Mouse (Mus musculus): ENCODE measurements at regions not wholly inside any gene's neighbourhood (a gene's known extent, or its start where the extent isn't known, plus 50 kb on each side); places are given as distances from the start of the nearest gene placed in this dataset.

DNA sequence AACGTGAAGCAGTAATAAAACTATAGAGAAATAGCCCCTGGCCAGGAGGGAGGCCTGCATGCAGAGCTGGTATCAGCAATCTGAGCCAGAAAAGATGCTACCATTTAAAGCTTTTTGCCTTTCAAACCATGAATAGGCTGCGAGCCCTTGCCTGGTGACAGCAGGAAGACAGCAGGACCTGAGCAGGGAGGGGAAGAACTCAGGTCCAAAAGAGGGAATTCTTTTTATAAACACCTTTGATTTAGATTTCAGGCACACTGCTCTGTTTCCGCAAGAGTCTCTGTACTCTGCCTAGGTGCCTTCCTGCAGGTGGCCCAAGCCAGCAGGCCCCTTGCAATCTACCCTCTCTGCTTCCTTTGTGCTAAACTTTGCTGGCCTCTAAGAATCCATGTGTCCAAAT is 242.1 kb downstream of the Adgra3 start:
- no peak overlapping the region for H3K27ac ChIP-seq (ENCODE audit: low read length)
- no peak overlapping the region for H3K9ac ChIP-seq (replicated peaks; ENCODE audit: low read depth, low read length)
- 79% methylated on average over 3 of the region's 3 CpGs for WGBS
- H3K4me1 ChIP-seq (ENCODE audit: control insufficient read depth, insufficient read depth, low read length): no peaks in the 10 kb centered on the region
- H3K9me3 ChIP-seq (ENCODE audit: control insufficient read depth, low read depth, low read length): no peaks in the 10 kb centered on the region
- no peaks in the 10 kb centered on the region for H3K36me3 ChIP-seq (ENCODE audit: control insufficient read depth, insufficient read depth, low read length)
- no peak overlapping the region for H3K4me2 ChIP-seq (replicated peaks; ENCODE audit: low read depth, low read length)
- H3K27me3 ChIP-seq (ENCODE audit: control insufficient read depth, insufficient read depth, low read length): no peaks in the 10 kb centered on the region
- no peak overlapping the region for H3K4me3 ChIP-seq (ENCODE audit: low read depth, low read length)
- ATAC-seq (ENCODE audit: insufficient number of reproducible peaks, insufficient read depth, low FRiP score, low read depth): no peak

GRCm38 (mm10) chr5:49813335-49813734 is 245.5 kb downstream of the Adgra3 start:
- WGBS: 77% methylated on average over 9 of the region's 9 CpGs
- no peaks in the 10 kb centered on the region for H3K27me3 ChIP-seq (ENCODE audit: control insufficient read depth, insufficient read depth, low read length)
- no peak overlapping the region for H3K4me2 ChIP-seq (replicated peaks; ENCODE audit: low read depth, low read length)
- no peak overlapping the region for H3K9ac ChIP-seq (replicated peaks; ENCODE audit: low read depth, low read length)
- H3K27ac ChIP-seq (ENCODE audit: low read length): no peak overlapping the region
- H3K4me3 ChIP-seq (ENCODE audit: low read depth, low read length): no peak overlapping the region
- ATAC-seq (ENCODE audit: insufficient number of reproducible peaks, insufficient read depth, low FRiP score, low read depth): no peak
- no peaks in the 10 kb centered on the region for H3K9me3 ChIP-seq (ENCODE audit: control insufficient read depth, low read depth, low read length)
- no peaks in the 10 kb centered on the region for H3K36me3 ChIP-seq (ENCODE audit: control insufficient read depth, insufficient read depth, low read length)
- H3K4me1 ChIP-seq (ENCODE audit: control insufficient read depth, insufficient read depth, low read length): no peaks in the 10 kb centered on the region

- H3K27ac ChIP-seq (ENCODE audit: low read length): no peak overlapping the region
- no peak for ATAC-seq (ENCODE audit: insufficient number of reproducible peaks, insufficient read depth, low FRiP score, low read depth)
- H3K9me3 ChIP-seq (ENCODE audit: control insufficient read depth, low read depth, low read length): no peaks in the 10 kb centered on the region
- no peak overlapping the region for H3K9ac ChIP-seq (replicated peaks; ENCODE audit: low read depth, low read length)
- 82% methylated on average over 11 of the region's 11 CpGs for WGBS
- no peaks in the 10 kb centered on the region for H3K27me3 ChIP-seq (ENCODE audit: control insufficient read depth, insufficient read depth, low read length)
- no peaks in the 10 kb centered on the region for H3K4me1 ChIP-seq (ENCODE audit: control insufficient read depth, insufficient read depth, low read length)
- no peak overlapping the region for H3K4me3 ChIP-seq (ENCODE audit: low read depth, low read length)
- H3K36me3 ChIP-seq (ENCODE audit: control insufficient read depth, insufficient read depth, low read length): no peaks in the 10 kb centered on the region
- no peak overlapping the region for H3K4me2 ChIP-seq (replicated peaks; ENCODE audit: low read depth, low read length)
These were observed 263.9 kb upstream of the Kcnip4 start for GRCm38 (mm10) chr5:49788494-49789160.

DNA sequence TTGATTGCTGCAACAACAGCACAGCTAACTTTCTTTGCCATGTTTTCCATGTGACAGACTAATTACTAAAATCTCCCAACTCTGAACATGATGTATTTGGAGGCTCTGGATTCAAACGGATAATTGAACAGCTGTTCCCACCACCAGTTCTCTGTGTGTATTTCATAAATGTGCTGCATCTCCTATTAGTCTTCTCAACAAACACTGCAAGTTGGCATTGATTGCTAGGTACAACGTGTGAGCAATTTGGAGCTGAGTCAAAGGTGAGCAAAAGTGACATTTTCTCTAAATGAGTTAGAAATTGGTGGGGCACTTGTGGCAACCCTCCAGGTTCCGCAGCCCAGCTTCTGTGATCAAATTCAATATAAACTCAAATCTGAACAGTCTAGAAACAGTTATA is 259.0 kb upstream of the Kcnip4 start:
- no peak for ATAC-seq (ENCODE audit: insufficient number of reproducible peaks, insufficient read depth, low FRiP score, low read depth)
- Histone ChIP-seq H3K4me1 (ENCODE audit: control insufficient read depth, insufficient read depth, low read length) (no peaks in the 10 kb centered on the region), H3K4me2 (replicated peaks; ENCODE audit: low read depth, low read length) (no peak overlapping the region), H3K27me3 (ENCODE audit: control insufficient read depth, insufficient read depth, low read length) (no peaks in the 10 kb centered on the region), H3K27ac (ENCODE audit: low read length) (no peak overlapping the region), H3K9ac (replicated peaks; ENCODE audit: low read depth, low read length) (no peak overlapping the region), H3K36me3 (ENCODE audit: control insufficient read depth, insufficient read depth, low read length) (no peaks in the 10 kb centered on the region), H3K9me3 (ENCODE audit: control insufficient read depth, low read depth, low read length) (no peaks in the 10 kb centered on the region), H3K4me3 (ENCODE audit: low read depth, low read length) (no peak overlapping the region)
- 72% methylated on average over 3 of the region's 3 CpGs for WGBS

GRCm38 (mm10) chr5:49761054-49761453 is 236.3 kb upstream of the Kcnip4 start:
- H3K9me3 ChIP-seq (ENCODE audit: control insufficient read depth, low read depth, low read length): no peaks in the 10 kb centered on the region
- 41% methylated on average over 4 of the region's 4 CpGs for WGBS
- H3K4me3 ChIP-seq (ENCODE audit: low read depth, low read length): no peak overlapping the region
- H3K27ac ChIP-seq (ENCODE audit: low read length): no peak overlapping the region
- no peaks in the 10 kb centered on the region for H3K27me3 ChIP-seq (ENCODE audit: control insufficient read depth, insufficient read depth, low read length)
- H3K36me3 ChIP-seq (ENCODE audit: control insufficient read depth, insufficient read depth, low read length): no peaks in the 10 kb centered on the region
- no peak overlapping the region for H3K9ac ChIP-seq (replicated peaks; ENCODE audit: low read depth, low read length)
- ATAC-seq (ENCODE audit: insufficient number of reproducible peaks, insufficient read depth, low FRiP score, low read depth): no peak; the same call in 1 of the 2 replicates
- H3K4me1 ChIP-seq (ENCODE audit: control insufficient read depth, insufficient read depth, low read length): no peaks in the 10 kb centered on the region
- no peak overlapping the region for H3K4me2 ChIP-seq (replicated peaks; ENCODE audit: low read depth, low read length)

DNA sequence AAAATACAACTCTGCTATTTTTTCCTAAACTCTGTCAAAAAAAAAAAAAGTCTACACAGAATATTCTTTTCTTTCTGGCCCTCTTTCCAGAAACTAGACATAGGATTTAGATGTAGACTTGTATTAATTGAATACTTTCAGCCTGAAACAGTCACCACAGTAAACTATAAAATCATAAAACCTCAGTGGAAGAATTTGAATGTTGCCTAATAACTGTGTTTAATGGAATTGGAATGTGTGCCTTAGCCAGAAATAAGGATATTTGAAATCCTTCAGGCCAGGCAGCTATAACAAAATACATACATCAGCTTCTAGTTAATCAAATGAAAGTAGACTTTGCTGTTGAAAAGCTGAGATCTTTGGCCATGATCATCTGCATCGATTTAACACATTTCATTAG is 230.8 kb upstream of the Kcnip4 start:
- Histone ChIP-seq H3K4me1 (ENCODE audit: control insufficient read depth, insufficient read depth, low read length) (no peaks in the 10 kb centered on the region), H3K36me3 (ENCODE audit: control insufficient read depth, insufficient read depth, low read length) (no peaks in the 10 kb centered on the region), H3K27ac (ENCODE audit: low read length) (no peak overlapping the region), H3K9me3 (ENCODE audit: control insufficient read depth, low read depth, low read length) (no peaks in the 10 kb centered on the region), H3K27me3 (ENCODE audit: control insufficient read depth, insufficient read depth, low read length) (no peaks in the 10 kb centered on the region), H3K4me2 (replicated peaks; ENCODE audit: low read depth, low read length) (no peak overlapping the region), H3K4me3 (ENCODE audit: low read depth, low read length) (no peak overlapping the region), H3K9ac (replicated peaks; ENCODE audit: low read depth, low read length) (no peak overlapping the region)
- no peak for ATAC-seq (ENCODE audit: insufficient number of reproducible peaks, insufficient read depth, low FRiP score, low read depth)
- WGBS: 79% methylated on average over 1 of the region's 1 CpGs

DNA sequence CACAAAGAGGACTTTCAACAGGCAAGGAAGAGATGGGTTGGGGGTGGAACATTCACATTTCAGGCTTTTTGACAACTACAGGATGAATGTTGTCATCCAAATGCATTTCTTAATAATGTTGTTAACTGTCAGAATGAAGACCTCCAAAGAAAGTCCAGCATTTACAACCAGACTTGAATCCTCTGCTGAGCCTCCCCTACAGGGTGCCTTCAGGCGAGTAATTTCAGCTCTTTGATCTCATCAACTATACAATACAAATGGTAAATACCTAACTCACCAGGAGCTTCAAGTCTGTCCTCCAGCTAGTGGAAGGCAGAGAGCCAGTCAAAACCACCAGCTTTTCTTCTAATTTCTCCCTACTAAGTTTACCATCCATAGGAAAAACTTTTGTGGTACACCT is 187.9 kb upstream of the Kcnip4 start:
- no peaks in the 10 kb centered on the region for H3K27me3 ChIP-seq (ENCODE audit: control insufficient read depth, insufficient read depth, low read length)
- no peak overlapping the region for H3K9ac ChIP-seq (replicated peaks; ENCODE audit: low read depth, low read length)
- no peak for ATAC-seq (ENCODE audit: insufficient number of reproducible peaks, insufficient read depth, low FRiP score, low read depth)
- H3K9me3 ChIP-seq (ENCODE audit: control insufficient read depth, low read depth, low read length): no peaks in the 10 kb centered on the region
- WGBS: 48% methylated on average over 1 of the region's 1 CpGs
- H3K36me3 ChIP-seq (ENCODE audit: control insufficient read depth, insufficient read depth, low read length): no peaks in the 10 kb centered on the region
- H3K4me1 ChIP-seq (ENCODE audit: control insufficient read depth, insufficient read depth, low read length): no peaks in the 10 kb centered on the region
- H3K27ac ChIP-seq (ENCODE audit: low read length): no peak overlapping the region
- no peak overlapping the region for H3K4me2 ChIP-seq (replicated peaks; ENCODE audit: low read depth, low read length)
- no peak overlapping the region for H3K4me3 ChIP-seq (ENCODE audit: low read depth, low read length)

GRCm38 (mm10) chr5:49682156-49682555 is 157.4 kb upstream of the Kcnip4 start:
- no peaks in the 10 kb centered on the region for H3K9me3 ChIP-seq (ENCODE audit: control insufficient read depth, low read depth, low read length)
- no peak overlapping the region for H3K4me2 ChIP-seq (replicated peaks; ENCODE audit: low read depth, low read length)
- no peak overlapping the region for H3K9ac ChIP-seq (replicated peaks; ENCODE audit: low read depth, low read length)
- no peak overlapping the region for H3K27ac ChIP-seq (ENCODE audit: low read length)
- no peak overlapping the region for H3K4me3 ChIP-seq (ENCODE audit: low read depth, low read length)
- ATAC-seq (ENCODE audit: insufficient number of reproducible peaks, insufficient read depth, low FRiP score, low read depth): no peak
- H3K36me3 ChIP-seq (ENCODE audit: control insufficient read depth, insufficient read depth, low read length): no peaks in the 10 kb centered on the region
- WGBS: 88% methylated on average over 4 of the region's 4 CpGs
- no peaks in the 10 kb centered on the region for H3K4me1 ChIP-seq (ENCODE audit: control insufficient read depth, insufficient read depth, low read length)
- no peaks in the 10 kb centered on the region for H3K27me3 ChIP-seq (ENCODE audit: control insufficient read depth, insufficient read depth, low read length)

- no peaks in the 10 kb centered on the region for H3K4me1 ChIP-seq (ENCODE audit: control insufficient read depth, insufficient read depth, low read length)
- no peaks in the 10 kb centered on the region for H3K9me3 ChIP-seq (ENCODE audit: control insufficient read depth, low read depth, low read length)
- no peak overlapping the region for H3K27ac ChIP-seq (ENCODE audit: low read length)
- no peak overlapping the region for H3K9ac ChIP-seq (replicated peaks; ENCODE audit: low read depth, low read length)
- H3K4me3 ChIP-seq (ENCODE audit: low read depth, low read length): no peak overlapping the region
- no peak overlapping the region for H3K4me2 ChIP-seq (replicated peaks; ENCODE audit: low read depth, low read length)
- ATAC-seq (ENCODE audit: insufficient number of reproducible peaks, insufficient read depth, low FRiP score, low read depth): no peak
- H3K36me3 ChIP-seq (ENCODE audit: control insufficient read depth, insufficient read depth, low read length): no peaks in the 10 kb centered on the region
- H3K27me3 ChIP-seq (ENCODE audit: control insufficient read depth, insufficient read depth, low read length): no peaks in the 10 kb centered on the region
- WGBS: 66% methylated on average over 2 of the region's 2 CpGs
These were observed 156.8 kb upstream of the Kcnip4 start for GRCm38 (mm10) chr5:49681514-49681913.
